Mouse (Mus musculus) kidney, postnatal 0 days (tissue): ENCODE results near the gene Sulf2. TPM values are rescaled to one million over a fixed set of nuclear protein-coding genes. Genes with fewer than 3 reads are reported as not detected.

ENCODE experiments used
- ATAC-seq: fragments of 200-750 bp; cut with Nextera tagmentation; replicated peaks from 2 replicates; pipeline ENCODE4 v1.8.0; 2017; ENCODE audit warnings: low read depth, moderate number of reproducible peaks, moderate TSS enrichment, moderate library complexity; ENCODE audit not compliant: low FRiP score
- DNase-seq: peaks from one replicate; pipeline ENCODE4 v3.0.0-alpha.2; 2016; ENCODE audit warnings: low spot score
- H3K27ac ChIP-seq: fragments of 300-500 bp; sonication (generic); 2 replicates; pipeline ENCODE4 v1.5.1; 2014; ENCODE audit warnings: mild to moderate bottlenecking
- H3K27me3 ChIP-seq: fragments of 300-500 bp; sonication (generic); 2 replicates; pipeline ENCODE4 v1.6.1; 2014; ENCODE audit warnings: low read length, mixed read lengths; ENCODE audit not compliant: insufficient read depth
- H3K36me3 ChIP-seq: fragments of 300-500 bp; sonication (generic); 2 replicates; pipeline ENCODE4 v1.6.1; 2014; ENCODE audit warnings: low read length, mixed read lengths; ENCODE audit not compliant: insufficient read depth
- H3K4me1 ChIP-seq: fragments of 300-500 bp; sonication (generic); replicated peaks from 2 replicates; pipeline ENCODE4 v1.6.1; 2014; ENCODE audit warnings: antibody characterized with exemption, low read length, mixed read lengths; ENCODE audit not compliant: insufficient read depth
- H3K4me2 ChIP-seq: fragments of 300-500 bp; sonication (generic); 2 replicates; pipeline ENCODE4 v1.6.1; 2014; ENCODE audit warnings: mild to moderate bottlenecking, low read length, moderate library complexity, mixed read lengths
- H3K4me3 ChIP-seq: fragments of 300-500 bp; sonication (generic); replicated peaks from 2 replicates; pipeline ENCODE4 v1.5.1; 2014; ENCODE audit warnings: low read depth, low read length
- H3K9ac ChIP-seq: fragments of 300-500 bp; sonication (generic); 2 replicates; pipeline ENCODE4 v1.6.1; 2014; ENCODE audit warnings: low read depth, low read length
- H3K9me3 ChIP-seq: fragments of 300-500 bp; sonication (generic); replicated peaks from 2 replicates; pipeline ENCODE4 v1.6.1; 2016; ENCODE audit warnings: low read length, inconsistent platforms, mixed read lengths
- CTCF ChIP-seq: IDR thresholded peaks from 2 replicates; pipeline ENCODE4 v1.5.1; 2016; ENCODE audit warnings: antibody characterized with exemption, low read depth, mild to moderate bottlenecking, moderate library complexity
- WGBS: fragments of 180-500 bp; shearing (Covaris S2); extraction: QIAGEN DNeasy Blood & Tissue Kit; methylation state at CpG from one replicate; pipeline ENCODE4 v1.1.7; 2014; 5-methylcytosine and 5-hydroxymethylcytosine counted together
- polyA plus RNA-seq: library from polyadenylated mRNA; unstranded; fragments of >200 nt; fragmentation: Nextera tagmentation; extraction: Ambion mirVana; gene quantifications from 2 replicates; pipeline ENCODE4 v1.2.1, GENCODE M21; 2015

Sulf2 gene
- polyA plus RNA-seq, 1 experiment from 2014 or later: 45.1 TPM

- TF ChIP-seq CTCF: no peak
- Histone ChIP-seq H3K4me2 (no peak overlapping the region), H3K4me3 (no peak overlapping the region), H3K27ac (no peak overlapping the region), H3K9ac (no peak overlapping the region), H3K27me3 (no peaks in the 10 kb centered on the region), H3K9me3 (no peaks in the 10 kb centered on the region), H3K36me3 (no peaks in the 10 kb centered on the region), H3K4me1 (peaks cover 11% of the 10 kb centered on the region)
- no peak for ATAC-seq
- 47% methylated on average over 1 of the region's 1 CpGs for WGBS
- no peak for DNase-seq
Measured at GRCm38 (mm10) chr2:166138308-166138707, 17.2 kb downstream of the Sulf2 start.

GRCm38 (mm10) chr2:166137467-166137866 is 18.0 kb downstream of the Sulf2 start:
- no peak for TF ChIP-seq CTCF
- Histone ChIP-seq H3K27me3 (no peaks in the 10 kb centered on the region), H3K36me3 (no peaks in the 10 kb centered on the region), H3K4me1 (peaks cover 2% of the 10 kb centered on the region), H3K4me3 (no peak overlapping the region), H3K9ac (no peak overlapping the region), H3K9me3 (no peaks in the 10 kb centered on the region), H3K27ac (no peak overlapping the region), H3K4me2 (no peak overlapping the region)
- no peak for ATAC-seq
- DNase-seq: no peak
- WGBS: 89% methylated on average over 4 of the region's 4 CpGs

- DNase-seq (no peak), ATAC-seq (no peak)
- H3K27me3 ChIP-seq: no peaks in the 10 kb centered on the region
- WGBS: 38% methylated on average over 16 of the region's 16 CpGs
- no peak for TF ChIP-seq CTCF
- H3K4me1 ChIP-seq: no peaks in the 10 kb centered on the region
- H3K36me3 ChIP-seq: no peaks in the 10 kb centered on the region
- H3K9ac ChIP-seq: no peak overlapping the region
- H3K9me3 ChIP-seq: no peaks in the 10 kb centered on the region
- no peak overlapping the region for H3K27ac ChIP-seq
- no peak overlapping the region for H3K4me2 ChIP-seq
- H3K4me3 ChIP-seq: no peak overlapping the region
Measured at GRCm38 (mm10) chr2:166135711-166136485, 19.6 kb downstream of the Sulf2 start.

- no peaks in the 10 kb centered on the region for H3K27me3 ChIP-seq
Measured at GRCm38 (mm10) chr2:166128756-166129155, 26.7 kb downstream of the Sulf2 start.

GRCm38 (mm10) chr2:166128032-166128431 is 27.4 kb downstream of the Sulf2 start:
- Histone ChIP-seq H3K9ac (no peak overlapping the region), H3K9me3 (no peaks in the 10 kb centered on the region), H3K27me3 (no peaks in the 10 kb centered on the region), H3K4me1 (no peaks in the 10 kb centered on the region), H3K27ac (no peak overlapping the region), H3K4me2 (no peak overlapping the region), H3K36me3 (no peaks in the 10 kb centered on the region), H3K4me3 (no peak overlapping the region)
- TF ChIP-seq CTCF: no peak
- no peak for ATAC-seq
- 85% methylated on average over 15 of the region's 15 CpGs for WGBS
- no peak for DNase-seq

More at GRCm38 (mm10) chr2:166128756-166129155, 26.7 kb downstream of the Sulf2 start:
- no peak overlapping the region for H3K9ac ChIP-seq
- no peak overlapping the region for H3K4me2 ChIP-seq
- no peak overlapping the region for H3K27ac ChIP-seq
- ATAC-seq: no peak
- TF ChIP-seq CTCF: no peak
- DNase-seq: no peak
- 90% methylated on average over 4 of the region's 4 CpGs for WGBS
- no peaks in the 10 kb centered on the region for H3K9me3 ChIP-seq
- H3K36me3 ChIP-seq: no peaks in the 10 kb centered on the region
- H3K4me3 ChIP-seq: no peak overlapping the region
- no peaks in the 10 kb centered on the region for H3K4me1 ChIP-seq

- 81% methylated on average over 11 of the region's 11 CpGs for WGBS
- DNase-seq: no peak
Measured at GRCm38 (mm10) chr2:166126343-166126742, 29.1 kb downstream of the Sulf2 start.

More at GRCm38 (mm10) chr2:166126343-166126742, 29.1 kb downstream of the Sulf2 start:
- no peak overlapping the region for H3K27ac ChIP-seq
- ATAC-seq: no peak
- no peaks in the 10 kb centered on the region for H3K9me3 ChIP-seq
- H3K4me3 ChIP-seq: no peak overlapping the region
- H3K27me3 ChIP-seq: no peaks in the 10 kb centered on the region
- TF ChIP-seq CTCF: no peak
- no peak overlapping the region for H3K9ac ChIP-seq
- H3K4me2 ChIP-seq: no peak overlapping the region
- H3K4me1 ChIP-seq: no peaks in the 10 kb centered on the region
- H3K36me3 ChIP-seq: no peaks in the 10 kb centered on the region
